Mouse (Mus musculus): Measurements from ENCODE around the gene Pmpcb. TPM values are rescaled to one million over a fixed set of nuclear protein-coding genes. Genes with fewer than 3 reads are reported as not detected.
"Not testable (repeated sequence)": the region's sequence is repeated elsewhere in the genome, so short reads cannot be mapped to it uniquely, and the experiment has no call there.

The Pmpcb gene
- 69.2 and 72.0 TPM in 2 replicates for polyA plus RNA-seq (2015; fragmentation: Nextera tagmentation; extraction: Ambion mirVana)

- Histone ChIP-seq H3K27me3 (replicated peaks; ENCODE audit: control insufficient read depth, insufficient read depth, low read length) (no peaks in the 10 kb centered on the region), H3K36me3 (ENCODE audit: control insufficient read depth, insufficient read depth, low read length) (peaks cover 28% of the 10 kb centered on the region), H3K4me3 (ENCODE audit: low read length) (peak within 1 kb of the TSS; percentile 98), H3K27ac (ENCODE audit: low read depth, low read length) (peak within 1 kb of the TSS; percentile 89), H3K4me1 (ENCODE audit: control insufficient read depth, insufficient read depth, low read depth, low read length) (peaks cover 19% of the 10 kb centered on the region), H3K4me2 (ENCODE audit: low read length) (peak within 1 kb of the TSS; percentile 75), H3K9ac (ENCODE audit: low read depth, low read length) (peak within 1 kb of the TSS; percentile 97), H3K9me3 (ENCODE audit: control insufficient read depth, low read length) (no peaks in the 10 kb centered on the region)
- peak; percentile 85 for ATAC-seq
- WGBS = under 1% methylated on average over 26 of the region's 42 CpGs
Measured at GRCm38 (mm10) chr5:21736956-21737585, at the start of gene Pmpcb. Gene Pmpcb (plus strand): TSS chr5:21737141.

- no peak overlapping the region for H3K4me2 ChIP-seq (ENCODE audit: low read length)
- H3K9ac ChIP-seq (ENCODE audit: low read depth, low read length) = no peak overlapping the region
- no peak for ATAC-seq
- WGBS = 98% methylated on average over 5 of the region's 5 CpGs
- H3K27ac ChIP-seq (ENCODE audit: low read depth, low read length) = no peak overlapping the region
- no peaks in the 10 kb centered on the region for H3K36me3 ChIP-seq (ENCODE audit: control insufficient read depth, insufficient read depth, low read length)
- no peaks in the 10 kb centered on the region for H3K27me3 ChIP-seq (replicated peaks; ENCODE audit: control insufficient read depth, insufficient read depth, low read length)
- H3K4me1 ChIP-seq (ENCODE audit: control insufficient read depth, insufficient read depth, low read depth, low read length) = no peaks in the 10 kb centered on the region
- H3K9me3 ChIP-seq (ENCODE audit: control insufficient read depth, low read length) = no peaks in the 10 kb centered on the region
- H3K4me3 ChIP-seq (ENCODE audit: low read length) = no peak overlapping the region
Measured at GRCm38 (mm10) chr5:21692230-21692629, 44.7 kb upstream of the Pmpcb start.

GRCm38 (mm10) chr5:21693372-21693870, 43.5 kb upstream of the Pmpcb start:
- no peak overlapping the region for H3K4me2 ChIP-seq (ENCODE audit: low read length)
- no peak overlapping the region for H3K27ac ChIP-seq (ENCODE audit: low read depth, low read length)
- ATAC-seq = no peak
- no peaks in the 10 kb centered on the region for H3K36me3 ChIP-seq (ENCODE audit: control insufficient read depth, insufficient read depth, low read length)
- H3K4me3 ChIP-seq (ENCODE audit: low read length) = no peak overlapping the region
- no peak overlapping the region for H3K9ac ChIP-seq (ENCODE audit: low read depth, low read length)
- 80% methylated on average over 3 of the region's 3 CpGs for WGBS
- no peaks in the 10 kb centered on the region for H3K9me3 ChIP-seq (ENCODE audit: control insufficient read depth, low read length)
- H3K4me1 ChIP-seq (ENCODE audit: control insufficient read depth, insufficient read depth, low read depth, low read length) = no peaks in the 10 kb centered on the region
- no peaks in the 10 kb centered on the region for H3K27me3 ChIP-seq (replicated peaks; ENCODE audit: control insufficient read depth, insufficient read depth, low read length)

GRCm38 (mm10) chr5:21694854-21695490, 42.0 kb upstream of the Pmpcb start:
- H3K9me3 ChIP-seq (ENCODE audit: control insufficient read depth, low read length) = no peaks in the 10 kb centered on the region
- 95% methylated on average over 3 of the region's 3 CpGs for WGBS
- no peaks in the 10 kb centered on the region for H3K4me1 ChIP-seq (ENCODE audit: control insufficient read depth, insufficient read depth, low read depth, low read length)
- no peak overlapping the region for H3K27ac ChIP-seq (ENCODE audit: low read depth, low read length)
- no peak overlapping the region for H3K4me2 ChIP-seq (ENCODE audit: low read length)
- H3K9ac ChIP-seq (ENCODE audit: low read depth, low read length) = no peak overlapping the region
- H3K27me3 ChIP-seq (replicated peaks; ENCODE audit: control insufficient read depth, insufficient read depth, low read length) = no peaks in the 10 kb centered on the region
- no peak overlapping the region for H3K4me3 ChIP-seq (ENCODE audit: low read length)
- no peaks in the 10 kb centered on the region for H3K36me3 ChIP-seq (ENCODE audit: control insufficient read depth, insufficient read depth, low read length)
- no peak for ATAC-seq

DNA sequence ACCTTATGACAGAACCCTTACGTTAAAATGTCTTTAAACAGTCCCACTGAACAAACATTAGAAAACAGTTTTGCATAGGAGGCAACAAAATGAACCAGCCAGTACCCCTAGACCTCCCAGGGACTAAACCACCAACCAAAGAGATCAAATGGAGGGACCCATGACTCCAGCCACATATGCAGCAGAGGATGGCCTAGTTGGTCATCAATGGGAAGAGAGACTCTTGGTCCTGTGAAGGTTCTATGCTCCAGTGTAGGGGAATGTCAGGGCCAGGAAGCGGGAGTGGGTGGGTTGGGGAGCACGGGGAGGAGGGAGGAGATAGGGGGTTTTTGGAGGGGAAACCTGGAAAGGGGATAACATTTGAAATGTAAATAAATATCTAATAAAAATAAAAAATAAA, 37.4 kb upstream of the Pmpcb start:
- not testable (repeated sequence) for H3K9me3 ChIP-seq (ENCODE audit: control insufficient read depth, low read length); H3K36me3 ChIP-seq (ENCODE audit: control insufficient read depth, insufficient read depth, low read length); H3K4me3 ChIP-seq (ENCODE audit: low read length); H3K9ac ChIP-seq (ENCODE audit: low read depth, low read length); H3K4me2 ChIP-seq (ENCODE audit: low read length); H3K27me3 ChIP-seq (replicated peaks; ENCODE audit: control insufficient read depth, insufficient read depth, low read length); ATAC-seq; H3K27ac ChIP-seq (ENCODE audit: low read depth, low read length); H3K4me1 ChIP-seq (ENCODE audit: control insufficient read depth, insufficient read depth, low read depth, low read length)
- 87% methylated on average over 3 of the region's 3 CpGs for WGBS

GRCm38 (mm10) chr5:21700272-21700821, 36.6 kb upstream of the Pmpcb start:
- Histone ChIP-seq H3K4me2 (ENCODE audit: low read length) (peak overlapping the region; percentile 70), H3K9ac (ENCODE audit: low read depth, low read length) (no peak overlapping the region), H3K27ac (ENCODE audit: low read depth, low read length) (no peak overlapping the region), H3K4me1 (ENCODE audit: control insufficient read depth, insufficient read depth, low read depth, low read length) (no peaks in the 10 kb centered on the region), H3K4me3 (ENCODE audit: low read length) (peak overlapping the region; percentile 67), H3K9me3 (ENCODE audit: control insufficient read depth, low read length) (no peaks in the 10 kb centered on the region), H3K36me3 (ENCODE audit: control insufficient read depth, insufficient read depth, low read length) (no peaks in the 10 kb centered on the region), H3K27me3 (replicated peaks; ENCODE audit: control insufficient read depth, insufficient read depth, low read length) (no peaks in the 10 kb centered on the region)
- ATAC-seq = no peak
- 11% methylated on average over 10 of the region's 10 CpGs for WGBS

DNA sequence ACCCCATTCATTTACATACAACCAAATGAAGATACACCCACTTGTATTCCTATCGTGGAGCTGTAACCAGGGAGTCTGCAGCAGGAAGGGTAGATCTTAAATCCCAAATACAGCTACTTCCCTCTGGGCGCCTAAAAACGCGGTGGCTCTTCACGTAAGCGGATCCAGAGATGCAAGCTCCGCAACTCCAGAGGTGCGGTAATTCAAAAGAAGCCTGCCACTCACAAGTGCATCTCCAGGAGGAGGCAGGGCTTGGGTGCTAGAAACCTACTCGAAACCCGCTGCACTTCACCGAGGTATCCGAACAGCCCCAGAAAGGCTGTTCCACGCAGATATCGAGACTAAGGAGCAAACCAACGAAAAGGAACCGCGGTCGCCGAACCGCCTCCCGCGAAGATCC, 36.0 kb upstream of the Pmpcb start:
- peak overlapping the region; percentile 97 for H3K9ac ChIP-seq (ENCODE audit: low read depth, low read length)
- H3K9me3 ChIP-seq (ENCODE audit: control insufficient read depth, low read length) = no peaks in the 10 kb centered on the region
- ATAC-seq = peak; percentile 81
- H3K36me3 ChIP-seq (ENCODE audit: control insufficient read depth, insufficient read depth, low read length) = no peaks in the 10 kb centered on the region
- H3K4me1 ChIP-seq (ENCODE audit: control insufficient read depth, insufficient read depth, low read depth, low read length) = no peaks in the 10 kb centered on the region
- WGBS = 0% methylated on average over 22 of the region's 22 CpGs
- peak overlapping the region; percentile 70 for H3K4me2 ChIP-seq (ENCODE audit: low read length)
- peak overlapping the region; percentile 97 for H3K27ac ChIP-seq (ENCODE audit: low read depth, low read length)
- peak overlapping the region; percentile 67 for H3K4me3 ChIP-seq (ENCODE audit: low read length)
- no peaks in the 10 kb centered on the region for H3K27me3 ChIP-seq (replicated peaks; ENCODE audit: control insufficient read depth, insufficient read depth, low read length)

GRCm38 (mm10) chr5:21701351-21702008, 35.5 kb upstream of the Pmpcb start, which contains the start of gene Napepld:
Gene Napepld (minus strand): TSS chr5:21701396.
- Histone ChIP-seq H3K4me1 (ENCODE audit: control insufficient read depth, insufficient read depth, low read depth, low read length) (no peaks in the 10 kb centered on the region), H3K4me2 (ENCODE audit: low read length) (peak within 1 kb of the TSS; percentile 70), H3K9me3 (ENCODE audit: control insufficient read depth, low read length) (no peaks in the 10 kb centered on the region), H3K27ac (ENCODE audit: low read depth, low read length) (peak within 1 kb of the TSS; percentile 97), H3K36me3 (ENCODE audit: control insufficient read depth, insufficient read depth, low read length) (no peaks in the 10 kb centered on the region), H3K9ac (ENCODE audit: low read depth, low read length) (peak within 1 kb of the TSS; percentile 97), H3K4me3 (ENCODE audit: low read length) (peak within 1 kb of the TSS; percentile 67), H3K27me3 (replicated peaks; ENCODE audit: control insufficient read depth, insufficient read depth, low read length) (no peaks in the 10 kb centered on the region)
- ATAC-seq = peak; percentile 99
- WGBS = under 1% methylated on average over 53 of the region's 59 CpGs

GRCm38 (mm10) chr5:21702009-21702364, 35.0 kb upstream of the Pmpcb start:
- no peaks in the 10 kb centered on the region for H3K4me1 ChIP-seq (ENCODE audit: control insufficient read depth, insufficient read depth, low read depth, low read length)
- no peaks in the 10 kb centered on the region for H3K27me3 ChIP-seq (replicated peaks; ENCODE audit: control insufficient read depth, insufficient read depth, low read length)
- no peak for ATAC-seq
- peak overlapping the region; percentile 97 for H3K27ac ChIP-seq (ENCODE audit: low read depth, low read length)
- peak overlapping the region; percentile 97 for H3K9ac ChIP-seq (ENCODE audit: low read depth, low read length)
- 60% methylated on average over 2 of the region's 2 CpGs for WGBS
- H3K4me3 ChIP-seq (ENCODE audit: low read length) = peak overlapping the region; percentile 67
- H3K4me2 ChIP-seq (ENCODE audit: low read length) = peak overlapping the region; percentile 70
- H3K9me3 ChIP-seq (ENCODE audit: control insufficient read depth, low read length) = no peaks in the 10 kb centered on the region
- H3K36me3 ChIP-seq (ENCODE audit: control insufficient read depth, insufficient read depth, low read length) = no peaks in the 10 kb centered on the region
